Mouse (Mus musculus) heart, embryonic 10.5 days (tissue): Measurements from ENCODE around the gene Cacna1a. TPM values are rescaled to one million over a fixed set of nuclear protein-coding genes. Genes with fewer than 3 reads are reported as not detected.

Experiments
- polyA plus RNA-seq: library from polyadenylated mRNA; unstranded; fragments of >200 nt; fragmentation: Nextera tagmentation; extraction: Ambion mirVana; gene quantifications from 2 replicates; pipeline ENCODE4 v1.2.1, GENCODE M21; 2016

Cacna1a gene
- polyA plus RNA-seq, 1 experiment from 2014 or later: 5.4 TPM

Other genes with a start within 250 kb of the Cacna1a start
- gene Cc2d1a, start 240.5 kb upstream of the Cacna1a start, polyA plus RNA-seq: 19.5 and 19.7 TPM in 2 replicates
- gene 4930432K21Rik, start 240.4 kb upstream of the Cacna1a start, polyA plus RNA-seq: 0.79 and 1.5 TPM in 2 replicates
- 1.2 and 2.3 TPM in 2 replicates for gene Nanos3, start 203.2 kb upstream of the Cacna1a start, polyA plus RNA-seq
- 14.4 and 17.5 TPM in 2 replicates for gene Zswim4, start 151.4 kb upstream of the Cacna1a start, polyA plus RNA-seq
- gene D8Ertd738e, start 138.7 kb upstream of the Cacna1a start, polyA plus RNA-seq: 353 and 374 TPM in 2 replicates
- gene Mri1, start 131.1 kb upstream of the Cacna1a start, polyA plus RNA-seq: 60.5 and 74.9 TPM in 2 replicates
- 18.8 and 20.8 TPM in 2 replicates for gene Ccdc130, start 118.1 kb upstream of the Cacna1a start, polyA plus RNA-seq